Mouse (Mus musculus) C2C12 (cell line): ENCODE data around the gene Med12l. TPM values are rescaled to one million over a fixed set of nuclear protein-coding genes. Genes with fewer than 3 reads are reported as not detected.

Experiments used
- H3K27me3 ChIP-seq: one replicate; pipeline ENCODE4 v1.6.1; 2011; ENCODE audit not compliant: control insufficient read depth, insufficient read depth, insufficient read length
- H3K36me3 ChIP-seq: one replicate; pipeline ENCODE4 v1.6.1; 2011; ENCODE audit not compliant: control insufficient read depth, insufficient read depth
- H3K4me3 ChIP-seq: one replicate; pipeline ENCODE4 v1.5.1; 2011; ENCODE audit warnings: mild to moderate bottlenecking, control low read depth; ENCODE audit not compliant: poor library complexity, insufficient read depth, severe bottlenecking
- H3K79me2 ChIP-seq: one replicate; pipeline ENCODE4 v1.6.1; 2011; ENCODE audit not compliant: control insufficient read depth, insufficient read depth
- H3K79me3 ChIP-seq: one replicate; pipeline ENCODE4 v1.6.1; 2011; ENCODE audit warnings: low read depth, control low read depth
- H3ac ChIP-seq: one replicate; pipeline ENCODE3; 2011; ENCODE audit warnings: low read depth; ENCODE audit not compliant: control insufficient read depth, insufficient read length
- CEBPB ChIP-seq: IDR thresholded peaks from one replicate; pipeline ENCODE4 v1.6.1; 2011; ENCODE audit warnings: low read depth, mild to moderate bottlenecking, control low read depth, moderate library complexity
- CTCF ChIP-seq: IDR thresholded peaks from one replicate; pipeline ENCODE4 v1.5.1; 2011; ENCODE audit not compliant: control insufficient read depth, insufficient read depth, insufficient read length
- FOSL1 ChIP-seq: IDR thresholded peaks from one replicate; pipeline ENCODE4 v1.8.0; 2011; ENCODE audit warnings: mild to moderate bottlenecking, low read length; ENCODE audit not compliant: poor library complexity, insufficient read depth, severe bottlenecking
- MAX ChIP-seq: IDR thresholded peaks from one replicate; pipeline ENCODE4 v1.6.1; 2011; ENCODE audit warnings: mild to moderate bottlenecking, control low read depth
- MYOD1 ChIP-seq: IDR thresholded peaks from one replicate; pipeline ENCODE4 v1.6.1; 2011; ENCODE audit warnings: low read depth; ENCODE audit not compliant: control insufficient read depth, insufficient read length
- MYOG ChIP-seq: IDR thresholded peaks from one replicate; pipeline ENCODE4 v1.6.1; 2011; ENCODE audit not compliant: control insufficient read depth, insufficient read length; ENCODE audit errors: extremely low read depth
- USF1 ChIP-seq: IDR thresholded peaks from one replicate; pipeline ENCODE4 v1.6.1; 2011; ENCODE audit warnings: low read depth, mild to moderate bottlenecking, control low read depth, moderate library complexity
- polyA plus RNA-seq: library from polyadenylated mRNA; unstranded; fragments of >200 nt; fragmentation: generic; extraction: Trizol; gene quantifications from one replicate; pipeline ENCODE4 v1.2.1, GENCODE M21; 2012; ENCODE audit warnings: missing spikeins

Med12l gene
- polyA plus RNA-seq, 1 experiment: not detected

DNA sequence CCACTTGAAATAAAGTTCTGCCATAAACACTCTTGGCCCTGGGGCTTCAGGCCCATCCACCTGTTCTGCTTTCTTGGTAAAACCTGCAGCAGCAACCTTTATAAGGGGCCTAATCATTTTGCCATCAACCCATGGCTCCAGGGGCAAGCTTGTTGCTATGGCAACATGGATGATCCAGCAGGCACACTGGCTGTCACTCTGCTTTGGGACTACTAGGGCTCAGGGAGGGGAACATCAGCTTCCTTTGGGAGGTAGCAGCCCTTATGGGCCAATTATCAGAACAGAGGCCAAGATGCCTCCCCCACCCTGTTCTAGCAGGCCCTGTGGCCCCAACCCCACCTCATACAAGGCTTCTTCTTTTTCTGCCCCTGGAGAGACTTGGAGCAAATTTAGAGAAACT lies 13.5 kb upstream of the Med12l start:
- Histone ChIP-seq H3K4me3 (no peak overlapping the region), H3K79me2 (no peaks in the 10 kb centered on the region), H3K79me3 (no peaks in the 10 kb centered on the region), H3ac (no peak overlapping the region), H3K36me3 (no peaks in the 10 kb centered on the region), H3K27me3 (no peaks in the 10 kb centered on the region)
- TF ChIP-seq CTCF: no peak
- TF ChIP-seq FOSL1: no peak
- TF ChIP-seq MAX: no peak
- no peak for TF ChIP-seq MYOG
- TF ChIP-seq MYOD1: no peak
- no peak for TF ChIP-seq CEBPB

GRCm38 (mm10) chr3:58993619-58994018 lies 12.0 kb upstream of the Med12l start:
- no peaks in the 10 kb centered on the region for H3K79me2 ChIP-seq

DNA sequence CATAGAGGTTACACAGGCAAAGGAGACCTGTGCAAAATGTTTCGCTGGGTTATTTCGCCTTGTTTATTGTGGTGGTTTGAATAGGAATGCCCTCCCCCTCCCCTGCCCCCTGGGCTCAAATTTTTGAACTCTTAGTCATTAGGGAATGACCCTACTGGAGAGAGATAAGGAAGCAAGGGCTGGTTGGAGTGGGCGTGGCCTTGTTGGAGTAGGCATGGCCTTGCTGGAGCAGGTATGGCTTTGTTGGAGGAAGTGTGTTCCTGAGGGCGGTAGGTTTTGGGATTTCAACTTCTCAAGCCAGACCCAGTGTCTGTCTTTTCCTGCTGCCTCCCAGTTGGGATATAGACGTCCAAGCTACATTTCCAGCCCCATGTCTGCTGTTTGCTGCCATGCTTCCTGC lies 1.9 kb upstream of the Med12l start:
- H3K27me3 ChIP-seq: peaks cover 15% of the 10 kb centered on the region
- H3K36me3 ChIP-seq: no peaks in the 10 kb centered on the region
- H3K79me3 ChIP-seq: no peaks in the 10 kb centered on the region
- no peak for TF ChIP-seq CTCF
- no peak for TF ChIP-seq MYOG
- no peak overlapping the region for H3ac ChIP-seq
- no peak overlapping the region for H3K4me3 ChIP-seq
- no peaks in the 10 kb centered on the region for H3K79me2 ChIP-seq

More at GRCm38 (mm10) chr3:58993619-58994018, 12.0 kb upstream of the Med12l start:
- no peak overlapping the region for H3ac ChIP-seq
- no peaks in the 10 kb centered on the region for H3K27me3 ChIP-seq
- H3K79me3 ChIP-seq: no peaks in the 10 kb centered on the region
- TF ChIP-seq MYOG (no peak), CEBPB (no peak)
- H3K4me3 ChIP-seq: no peak overlapping the region
- H3K36me3 ChIP-seq: no peaks in the 10 kb centered on the region

DNA sequence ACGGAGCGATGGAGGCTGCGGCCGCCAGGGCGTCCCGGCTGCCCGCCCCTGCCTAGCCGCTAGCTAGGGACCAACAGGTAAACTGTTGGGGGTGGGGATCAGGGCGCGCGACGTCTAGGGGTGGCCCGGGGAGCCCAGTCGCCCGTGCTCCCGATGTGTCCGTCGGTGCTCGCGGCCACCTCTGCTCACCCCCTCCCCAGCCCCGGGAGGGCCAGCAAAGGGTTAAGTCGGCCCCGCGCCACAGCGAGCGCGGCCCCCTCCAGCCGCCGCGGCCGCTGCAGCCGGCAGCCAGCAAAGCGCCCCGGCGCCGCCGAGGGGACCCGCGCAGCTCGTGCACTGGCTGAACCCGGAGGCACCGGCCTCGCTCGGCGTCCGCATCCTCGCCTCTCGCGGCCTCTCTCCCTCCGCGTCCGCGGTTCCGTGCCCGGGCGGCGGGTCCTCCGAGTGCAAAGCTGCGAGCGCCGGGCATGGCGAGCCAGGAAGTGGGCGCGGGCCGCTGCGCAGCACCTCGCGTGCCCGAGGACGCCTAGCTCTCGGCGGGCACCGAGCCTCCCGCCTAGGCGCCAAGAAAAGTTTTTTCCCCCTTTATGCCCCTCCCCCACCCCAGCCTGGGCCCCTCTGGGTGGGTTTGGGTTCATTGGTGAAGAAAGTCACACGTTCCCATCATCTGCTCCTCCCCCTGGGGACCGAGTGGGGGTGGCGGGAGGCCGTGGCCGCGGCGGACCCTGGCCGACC lies 538 bp downstream of the Med12l start:
- Histone ChIP-seq H3ac (no peak overlapping the region), H3K36me3 (no peaks in the 10 kb centered on the region), H3K79me3 (no peaks in the 10 kb centered on the region), H3K79me2 (no peaks in the 10 kb centered on the region), H3K27me3 (peaks cover 15% of the 10 kb centered on the region), H3K4me3 (no peak overlapping the region)
- TF ChIP-seq USF1: no peak

- TF ChIP-seq MAX: no peak
- no peak for TF ChIP-seq FOSL1
- TF ChIP-seq CEBPB: no peak
- TF ChIP-seq MYOD1: no peak
- no peak for TF ChIP-seq MYOG
- TF ChIP-seq CTCF: no peak
- no peak for TF ChIP-seq USF1
- Histone ChIP-seq H3K4me3 (no peak overlapping the region), H3K36me3 (no peaks in the 10 kb centered on the region), H3K79me3 (no peaks in the 10 kb centered on the region), H3K27me3 (peaks cover 15% of the 10 kb centered on the region), H3K79me2 (no peaks in the 10 kb centered on the region), H3ac (no peak overlapping the region)
Observed at GRCm38 (mm10) chr3:59006731-59007441, 1.3 kb downstream of the Med12l start.

DNA sequence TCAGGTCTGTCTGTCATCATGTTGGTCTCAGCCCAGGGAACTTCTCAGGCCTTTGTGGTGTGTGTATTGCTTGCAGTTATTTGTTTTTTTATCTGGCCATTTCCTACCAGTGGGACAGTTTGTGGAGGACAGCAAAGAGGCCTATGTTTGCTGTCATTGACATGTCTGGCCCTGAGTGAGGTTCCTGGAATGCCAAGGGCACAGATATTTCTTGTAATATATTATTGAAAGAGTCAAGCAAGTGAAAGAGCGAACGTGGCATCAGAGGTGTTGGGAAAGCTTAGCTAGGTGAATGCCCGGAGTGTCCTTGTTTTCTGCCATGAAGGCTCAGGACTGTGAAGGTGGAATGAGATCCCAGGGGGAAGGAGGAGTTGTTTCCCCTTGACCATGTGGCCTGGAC lies 4.7 kb downstream of the Med12l start:
- Histone ChIP-seq H3K79me2 (no peaks in the 10 kb centered on the region), H3ac (no peak overlapping the region), H3K36me3 (no peaks in the 10 kb centered on the region), H3K4me3 (no peak overlapping the region), H3K79me3 (no peaks in the 10 kb centered on the region), H3K27me3 (peaks cover 12% of the 10 kb centered on the region)
- TF ChIP-seq FOSL1 (no peak), MYOG (no peak), USF1 (no peak), CTCF (no peak), MYOD1 (no peak), CEBPB (no peak), MAX (no peak)
